Mouse (Mus musculus) neural tube, embryonic 12.5 days (tissue): ENCODE data around the gene Car5a. TPM values are rescaled to one million over a fixed set of nuclear protein-coding genes. Genes with fewer than 3 reads are reported as not detected.
A peak's percentile ranks its signal among the peaks of the same experiment; 100 is the strongest.

Experiments
- ATAC-seq: fragments of 200-750 bp; cut with Nextera tagmentation; 2 replicates; pipeline ENCODE4 v1.8.0; 2017; ENCODE audit warnings: low read depth, mild to moderate bottlenecking, moderate TSS enrichment, moderate library complexity; ENCODE audit not compliant: low FRiP score
- H3K27ac ChIP-seq: fragments of 300-500 bp; sonication (generic); 2 replicates; pipeline ENCODE4 v1.5.1; 2016
- H3K27me3 ChIP-seq: fragments of 300-500 bp; sonication (generic); replicated peaks from 2 replicates; pipeline ENCODE4 v1.6.1; 2016; ENCODE audit warnings: mild to moderate bottlenecking
- H3K36me3 ChIP-seq: fragments of 300-500 bp; sonication (generic); 2 replicates; pipeline ENCODE4 v1.6.1; 2016; ENCODE audit warnings: mild to moderate bottlenecking
- H3K4me1 ChIP-seq: fragments of 300-500 bp; sonication (generic); 2 replicates; pipeline ENCODE4 v1.6.1; 2016
- H3K4me2 ChIP-seq: fragments of 300-500 bp; sonication (generic); replicated peaks from 2 replicates; pipeline ENCODE4 v1.6.1; 2016; ENCODE audit warnings: mild to moderate bottlenecking
- H3K4me3 ChIP-seq: fragments of 300-500 bp; sonication (generic); 2 replicates; pipeline ENCODE4 v1.5.1; 2016
- H3K9ac ChIP-seq: fragments of 300-500 bp; sonication (generic); 2 replicates; pipeline ENCODE4 v1.6.1; 2016; ENCODE audit warnings: mild to moderate bottlenecking
- H3K9me3 ChIP-seq: fragments of 300-500 bp; sonication (generic); 2 replicates; pipeline ENCODE4 v1.6.1; 2016; ENCODE audit warnings: mild to moderate bottlenecking
- WGBS: fragments of 180-500 bp; shearing (Covaris S2); methylation state at CpG from one replicate; pipeline ENCODE4 v1.1.7; 2016; 5-methylcytosine and 5-hydroxymethylcytosine counted together
- polyA plus RNA-seq: library from polyadenylated mRNA; unstranded; fragments of >200 nt; fragmentation: Nextera tagmentation; extraction: Ambion mirVana; gene quantifications from 2 replicates; pipeline ENCODE4 v1.2.1, GENCODE M21; 2016

Car5a gene
- polyA plus RNA-seq, 1 experiment from 2014 or later, result 0.32 TPM

GRCm38 (mm10) chr8:121970225-121970624 lies 25.5 kb upstream of the Car5a start:
- no peak overlapping the region for H3K4me2 ChIP-seq
- H3K9ac ChIP-seq, result no peak overlapping the region
- H3K4me3 ChIP-seq, result no peak overlapping the region
- H3K9me3 ChIP-seq, result no peaks in the 10 kb centered on the region
- H3K4me1 ChIP-seq, result peaks cover 45% of the 10 kb centered on the region
- H3K36me3 ChIP-seq, result peaks cover 16% of the 10 kb centered on the region
- 85% methylated on average over 8 of the region's 8 CpGs for WGBS
- no peaks in the 10 kb centered on the region for H3K27me3 ChIP-seq
- ATAC-seq, result no peak
- no peak overlapping the region for H3K27ac ChIP-seq

- H3K27me3 ChIP-seq, result no peaks in the 10 kb centered on the region
- no peak overlapping the region for H3K4me3 ChIP-seq
- no peak for ATAC-seq
- 63% methylated on average over 4 of the region's 4 CpGs for WGBS
- 0 out of 2 replicates have a peak overlapping the region, but pooled peaks have one; percentile 32 for H3K27ac ChIP-seq
- H3K4me2 ChIP-seq, result no peak overlapping the region
- no peak overlapping the region for H3K9ac ChIP-seq
- peaks cover 45% of the 10 kb centered on the region for H3K4me1 ChIP-seq
- no peaks in the 10 kb centered on the region for H3K9me3 ChIP-seq
- no peaks in the 10 kb centered on the region for H3K36me3 ChIP-seq
Observed at GRCm38 (mm10) chr8:121968542-121968941, 23.8 kb upstream of the Car5a start.

- WGBS, result 16% methylated on average over 4 of the region's 4 CpGs
- no peak for ATAC-seq
- Histone ChIP-seq H3K27ac (no peak overlapping the region), H3K9ac (no peak overlapping the region), H3K4me1 (peaks cover 45% of the 10 kb centered on the region), H3K9me3 (no peaks in the 10 kb centered on the region), H3K36me3 (no peaks in the 10 kb centered on the region), H3K4me2 (no peak overlapping the region), H3K27me3 (no peaks in the 10 kb centered on the region), H3K4me3 (no peak overlapping the region)
Observed at GRCm38 (mm10) chr8:121967977-121968376, 23.3 kb upstream of the Car5a start.

GRCm38 (mm10) chr8:121966714-121967448 lies 22.2 kb upstream of the Car5a start:
- 32% methylated on average over 7 of the region's 7 CpGs for WGBS
- ATAC-seq, result peak; percentile 72; the same call in 1 of the 2 replicates
- Histone ChIP-seq H3K36me3 (no peaks in the 10 kb centered on the region), H3K4me3 (no peak overlapping the region), H3K9ac (peak overlapping the region; percentile 30), H3K27ac (no peak overlapping the region), H3K9me3 (no peaks in the 10 kb centered on the region), H3K4me2 (peak overlapping the region; percentile 12; the same call in 1 of the 2 replicates), H3K27me3 (no peaks in the 10 kb centered on the region), H3K4me1 (peaks cover 45% of the 10 kb centered on the region)

GRCm38 (mm10) chr8:121966110-121966509 lies 21.4 kb upstream of the Car5a start:
- no peaks in the 10 kb centered on the region for H3K36me3 ChIP-seq
- H3K9me3 ChIP-seq, result no peaks in the 10 kb centered on the region
- peaks cover 39% of the 10 kb centered on the region for H3K4me1 ChIP-seq
- H3K9ac ChIP-seq, result no peak overlapping the region
- no peak overlapping the region for H3K4me3 ChIP-seq
- H3K4me2 ChIP-seq, result no peak overlapping the region
- no peak for ATAC-seq
- no peak overlapping the region for H3K27ac ChIP-seq
- no peaks in the 10 kb centered on the region for H3K27me3 ChIP-seq
- 54% methylated on average over 5 of the region's 5 CpGs for WGBS

- H3K9ac ChIP-seq, result no peak overlapping the region
Observed at GRCm38 (mm10) chr8:121964716-121965512, 20.2 kb upstream of the Car5a start.

GRCm38 (mm10) chr8:121962892-121963291 lies 18.2 kb upstream of the Car5a start:
- ATAC-seq, result no peak
- no peaks in the 10 kb centered on the region for H3K36me3 ChIP-seq
- WGBS, result 85% methylated on average over 3 of the region's 3 CpGs

More at GRCm38 (mm10) chr8:121964716-121965512, 20.2 kb upstream of the Car5a start:
- H3K36me3 ChIP-seq, result no peaks in the 10 kb centered on the region
- H3K4me2 ChIP-seq, result no peak overlapping the region
- H3K27ac ChIP-seq, result no peak overlapping the region
- H3K27me3 ChIP-seq, result no peaks in the 10 kb centered on the region
- H3K4me1 ChIP-seq, result peaks cover 36% of the 10 kb centered on the region
- 61% methylated on average over 8 of the region's 8 CpGs for WGBS
- no peak for ATAC-seq
- no peak overlapping the region for H3K4me3 ChIP-seq
- no peaks in the 10 kb centered on the region for H3K9me3 ChIP-seq

GRCm38 (mm10) chr8:121958395-121958794 lies 13.7 kb upstream of the Car5a start:
- WGBS, result 96% methylated on average over 1 of the region's 1 CpGs
- no peak overlapping the region for H3K4me2 ChIP-seq
- no peaks in the 10 kb centered on the region for H3K9me3 ChIP-seq
- H3K36me3 ChIP-seq, result peaks cover 15% of the 10 kb centered on the region; the same call in 1 of the 2 replicates
- H3K4me1 ChIP-seq, result 0 out of 2 replicates have a peak, but pooled peaks cover 8% of the 10 kb centered on the region
- no peaks in the 10 kb centered on the region for H3K27me3 ChIP-seq
- no peak overlapping the region for H3K9ac ChIP-seq
- no peak overlapping the region for H3K4me3 ChIP-seq
- no peak for ATAC-seq
- H3K27ac ChIP-seq, result no peak overlapping the region

More at GRCm38 (mm10) chr8:121962892-121963291, 18.2 kb upstream of the Car5a start:
- no peaks in the 10 kb centered on the region for H3K27me3 ChIP-seq
- no peak overlapping the region for H3K27ac ChIP-seq
- H3K4me3 ChIP-seq, result no peak overlapping the region
- H3K4me2 ChIP-seq, result no peak overlapping the region
- H3K4me1 ChIP-seq, result peaks cover 26% of the 10 kb centered on the region
- no peaks in the 10 kb centered on the region for H3K9me3 ChIP-seq
- H3K9ac ChIP-seq, result no peak overlapping the region

- H3K27ac ChIP-seq, result no peak overlapping the region
- H3K36me3 ChIP-seq, result peaks cover 15% of the 10 kb centered on the region; the same call in 1 of the 2 replicates
- ATAC-seq, result no peak
- H3K27me3 ChIP-seq, result no peaks in the 10 kb centered on the region
- WGBS, result 82% methylated on average over 1 of the region's 1 CpGs
- no peak overlapping the region for H3K4me3 ChIP-seq
- H3K4me1 ChIP-seq, result peaks cover 24% of the 10 kb centered on the region
- no peak overlapping the region for H3K4me2 ChIP-seq
- no peak overlapping the region for H3K9ac ChIP-seq
- no peaks in the 10 kb centered on the region for H3K9me3 ChIP-seq
Observed at GRCm38 (mm10) chr8:121955825-121956500, 11.3 kb upstream of the Car5a start.

GRCm38 (mm10) chr8:121954981-121955555 lies 10.4 kb upstream of the Car5a start:
- no peak overlapping the region for H3K27ac ChIP-seq
- ATAC-seq, result no peak
- H3K4me2 ChIP-seq, result no peak overlapping the region
- H3K4me3 ChIP-seq, result no peak overlapping the region
- WGBS, result 87% methylated on average over 10 of the region's 10 CpGs
- H3K9ac ChIP-seq, result no peak overlapping the region
- no peaks in the 10 kb centered on the region for H3K27me3 ChIP-seq
- H3K36me3 ChIP-seq, result peaks cover 15% of the 10 kb centered on the region; the same call in 1 of the 2 replicates
- peaks cover 24% of the 10 kb centered on the region for H3K4me1 ChIP-seq
- H3K9me3 ChIP-seq, result no peaks in the 10 kb centered on the region

GRCm38 (mm10) chr8:121953821-121954545 lies 9.3 kb upstream of the Car5a start:
- no peak for ATAC-seq
- no peaks in the 10 kb centered on the region for H3K27me3 ChIP-seq
- WGBS, result 70% methylated on average over 3 of the region's 3 CpGs
- H3K9me3 ChIP-seq, result no peaks in the 10 kb centered on the region
- H3K4me1 ChIP-seq, result peaks cover 24% of the 10 kb centered on the region
- no peak overlapping the region for H3K27ac ChIP-seq
- H3K4me2 ChIP-seq, result no peak overlapping the region
- H3K9ac ChIP-seq, result no peak overlapping the region
- no peak overlapping the region for H3K4me3 ChIP-seq
- H3K36me3 ChIP-seq, result peaks cover 15% of the 10 kb centered on the region; the same call in 1 of the 2 replicates
